Mouse (Mus musculus): ENCODE data around the gene Cdh1. TPM values are rescaled to one million over a fixed set of nuclear protein-coding genes. Genes with fewer than 3 reads are reported as not detected.

The Cdh1 gene
- 24.9 and 26.9 TPM in 2 replicates for polyA plus RNA-seq (2012; rRNA removed)

DNA sequence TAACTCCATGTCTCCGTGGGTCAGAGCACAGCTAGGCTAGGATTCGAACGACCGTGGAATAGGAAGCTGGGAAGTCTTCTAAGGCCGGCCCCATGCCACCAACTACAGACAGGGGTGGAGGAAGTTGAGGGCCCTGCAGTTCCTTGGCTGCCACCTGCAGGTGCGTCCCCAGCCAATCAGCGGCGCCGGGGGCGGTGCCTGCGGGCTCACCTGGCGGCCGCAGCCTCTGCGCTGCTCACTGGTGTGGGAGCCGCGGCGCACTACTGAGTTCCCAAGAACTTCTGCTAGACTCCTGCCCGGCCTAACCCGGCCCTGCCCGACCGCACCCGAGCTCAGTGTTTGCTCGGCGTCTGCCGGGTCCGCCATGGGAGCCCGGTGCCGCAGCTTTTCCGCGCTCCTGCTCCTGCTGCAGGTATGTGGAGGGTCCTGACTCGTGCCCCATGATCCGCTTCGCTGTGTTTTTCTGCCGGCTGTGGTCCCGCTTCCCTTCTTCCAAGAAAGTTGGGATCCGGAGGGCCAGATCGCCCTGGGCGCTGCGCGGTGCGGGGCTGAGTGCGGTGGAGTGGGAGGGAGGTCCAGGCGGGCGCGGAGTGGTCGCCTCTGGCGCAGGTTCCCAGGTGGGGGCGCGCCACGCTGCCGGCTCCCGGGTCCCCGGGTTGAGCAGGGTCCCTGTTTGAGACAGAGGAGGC is at the start of gene Cdh1:
TSS of gene Cdh1 (plus strand) at position 221 of the 689 bp plus-strand sequence.

GRCm38 (mm10) chr8:106573168-106573567 is 30.0 kb upstream of the Cdh1 start, which contains the start of gene Gm10073:
Gene Gm10073, minus strand, starts transcription at chr8:106573461.

GRCm38 (mm10) chr8:106682971-106683668 is 80.0 kb downstream of the Cdh1 start, which contains the start of gene Tango6:
Gene Tango6, plus strand, starts transcription at chr8:106683068.

Other genes starting within 250 kb of the Cdh1 start
- gene Zfp90, start 188.0 kb upstream of the Cdh1 start, polyA plus RNA-seq (2012; rRNA removed): 2.2 and 2.3 TPM in 2 replicates
- not detected in 2 replicates for gene 6030452D12Rik, start 102.8 kb upstream of the Cdh1 start, polyA plus RNA-seq (2012; rRNA removed)
- gene Cdh3, start 92.5 kb upstream of the Cdh1 start, polyA plus RNA-seq (2012; rRNA removed): 1.7 TPM in 2 replicates
- gene Gm10073, start 29.9 kb upstream of the Cdh1 start, polyA plus RNA-seq (2012; rRNA removed): 41.0 and 49.2 TPM in 2 replicates
- gene Tango6, start 79.7 kb downstream of the Cdh1 start, polyA plus RNA-seq (2012; rRNA removed): 1.5 and 1.9 TPM in 2 replicates